Mouse (Mus musculus): ENCODE measurements around the gene Litaf.

Gene Litaf

DNA sequence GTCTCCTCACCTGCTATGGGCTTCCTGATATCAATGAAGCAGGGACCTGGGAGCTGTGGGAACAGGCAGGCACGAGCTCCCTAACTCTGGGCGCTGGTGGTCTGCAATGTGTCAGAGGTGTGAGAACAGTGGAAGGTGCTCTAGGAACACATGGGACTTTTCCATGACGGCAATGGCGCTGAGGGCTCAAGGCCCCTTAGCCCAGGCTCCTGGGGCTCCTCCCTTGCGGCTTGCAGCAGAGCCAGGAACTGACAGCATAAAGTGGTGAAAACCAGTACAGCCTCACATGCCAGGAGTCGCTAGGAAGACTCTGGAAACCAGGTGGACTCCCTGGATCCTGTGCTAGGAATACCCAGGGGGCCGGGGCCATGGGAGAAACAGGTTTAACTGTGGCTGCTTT, 155.4 kb downstream of the Litaf start:
- no peak for DNase-seq (ENCODE audit: low spot score)

Measured in ovary, postnatal 14 days (tissue).